Mouse (Mus musculus) hindbrain, embryonic 11.5 days (tissue): Measurements from ENCODE around the gene M1ap. TPM values are rescaled to one million over a fixed set of nuclear protein-coding genes. Genes with fewer than 3 reads are reported as not detected.

Source experiments
- ATAC-seq: fragments of 200-750 bp; cut with Nextera tagmentation; 2 replicates; pipeline ENCODE4 v1.8.0; 2017; ENCODE audit warnings: mild to moderate bottlenecking, moderate TSS enrichment, moderate library complexity; ENCODE audit not compliant: low FRiP score
- DNase-seq: peaks from one replicate; pipeline ENCODE4 v3.0.0-alpha.2; 2015; ENCODE audit warnings: low spot score
- H3K27ac ChIP-seq: fragments of 300-500 bp; sonication (generic); 2 replicates; pipeline ENCODE4 v1.5.1; 2014; ENCODE audit warnings: mild to moderate bottlenecking, low read depth, low read length
- H3K27me3 ChIP-seq: fragments of 300-500 bp; sonication (generic); 2 replicates; pipeline ENCODE4 v1.6.1; 2014; ENCODE audit warnings: mild to moderate bottlenecking, low read length, moderate library complexity, mixed read lengths; ENCODE audit not compliant: control insufficient read depth, insufficient read depth
- H3K36me3 ChIP-seq: fragments of 300-500 bp; sonication (generic); 2 replicates; pipeline ENCODE4 v1.6.1; 2014; ENCODE audit warnings: mild to moderate bottlenecking, low read length, moderate library complexity, mixed read lengths; ENCODE audit not compliant: control insufficient read depth, insufficient read depth
- H3K4me1 ChIP-seq: fragments of 300-500 bp; sonication (generic); replicated peaks from 2 replicates; pipeline ENCODE4 v1.6.1; 2014; ENCODE audit warnings: low read length, mixed read lengths; ENCODE audit not compliant: control insufficient read depth, insufficient read depth
- H3K4me2 ChIP-seq: fragments of 300-500 bp; sonication (generic); replicated peaks from 2 replicates; pipeline ENCODE4 v1.6.1; 2014; ENCODE audit warnings: mild to moderate bottlenecking, low read depth, low read length
- H3K4me3 ChIP-seq: fragments of 300-500 bp; sonication (generic); 2 replicates; pipeline ENCODE4 v1.5.1; 2014; ENCODE audit warnings: low read depth, low read length
- H3K9ac ChIP-seq: fragments of 300-500 bp; sonication (generic); 2 replicates; pipeline ENCODE4 v1.6.1; 2014; ENCODE audit warnings: low read depth, low read length
- H3K9me3 ChIP-seq: fragments of 300-500 bp; sonication (generic); 2 replicates; pipeline ENCODE4 v1.6.1; 2016; ENCODE audit warnings: low read length; ENCODE audit not compliant: control insufficient read depth
- WGBS: fragments of 180-500 bp; shearing (Covaris S2); extraction: QIAGEN DNeasy Blood & Tissue Kit; methylation state at CpG from one replicate; pipeline ENCODE4 v1.1.7; 2014; 5-methylcytosine and 5-hydroxymethylcytosine counted together
- polyA plus RNA-seq: library from polyadenylated mRNA; unstranded; fragments of >200 nt; fragmentation: Nextera tagmentation; extraction: Ambion mirVana; gene quantifications from 2 replicates; pipeline ENCODE4 v1.2.1, GENCODE M21; 2014

The M1ap gene
- polyA plus RNA-seq, 1 experiment from 2014 or later = not detected

DNA sequence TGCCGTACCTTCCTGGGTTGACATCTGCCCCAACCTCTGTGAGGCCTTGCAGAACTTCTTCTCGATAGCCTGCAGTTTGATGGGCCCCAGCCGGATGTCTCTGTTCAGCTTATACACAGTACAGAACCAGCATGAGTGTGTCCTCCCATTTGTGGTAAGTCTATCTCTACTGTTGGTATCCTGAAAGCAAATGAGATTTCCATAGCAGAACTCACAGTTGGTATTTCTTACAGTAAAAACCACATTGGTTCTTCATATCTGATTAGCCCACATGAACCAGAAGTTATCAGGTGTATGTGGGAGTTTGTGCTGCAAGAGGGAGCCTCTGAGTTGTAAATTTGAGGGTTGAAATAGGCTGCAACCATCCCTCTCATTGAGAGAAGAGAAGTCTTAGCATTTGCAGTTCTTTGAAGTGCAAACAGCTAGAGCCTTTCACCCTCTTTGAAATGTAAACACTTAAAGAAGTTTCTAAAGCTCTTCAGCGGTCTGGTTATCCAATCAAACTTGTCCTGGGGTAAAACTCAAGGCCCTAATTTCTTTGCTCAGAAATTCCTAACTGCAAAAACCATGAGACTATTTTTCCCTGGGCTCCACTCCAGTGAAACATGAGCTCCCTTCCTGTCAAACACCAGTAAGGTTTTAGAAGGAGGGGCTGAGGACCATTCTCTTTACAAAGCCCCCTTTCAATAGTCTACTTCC is 10.0 kb downstream of the M1ap start:
- Histone ChIP-seq H3K4me2 (no peak overlapping the region), H3K36me3 (no peaks in the 10 kb centered on the region), H3K4me1 (no peaks in the 10 kb centered on the region), H3K9me3 (no peaks in the 10 kb centered on the region), H3K9ac (no peak overlapping the region), H3K27me3 (no peaks in the 10 kb centered on the region), H3K4me3 (no peak overlapping the region), H3K27ac (no peak overlapping the region)
- no peak for DNase-seq
- WGBS = 63% methylated on average over 4 of the region's 4 CpGs
- no peak for ATAC-seq

- Histone ChIP-seq H3K4me3 (no peak overlapping the region), H3K27ac (no peak overlapping the region), H3K27me3 (no peaks in the 10 kb centered on the region), H3K9ac (no peak overlapping the region), H3K4me1 (no peaks in the 10 kb centered on the region), H3K9me3 (no peaks in the 10 kb centered on the region), H3K36me3 (no peaks in the 10 kb centered on the region), H3K4me2 (no peak overlapping the region)
- ATAC-seq (no peak), DNase-seq (no peak)
- 74% methylated on average over 1 of the region's 1 CpGs for WGBS
Measured at GRCm38 (mm10) chr6:82961664-82962063, 15.0 kb downstream of the M1ap start.

DNA sequence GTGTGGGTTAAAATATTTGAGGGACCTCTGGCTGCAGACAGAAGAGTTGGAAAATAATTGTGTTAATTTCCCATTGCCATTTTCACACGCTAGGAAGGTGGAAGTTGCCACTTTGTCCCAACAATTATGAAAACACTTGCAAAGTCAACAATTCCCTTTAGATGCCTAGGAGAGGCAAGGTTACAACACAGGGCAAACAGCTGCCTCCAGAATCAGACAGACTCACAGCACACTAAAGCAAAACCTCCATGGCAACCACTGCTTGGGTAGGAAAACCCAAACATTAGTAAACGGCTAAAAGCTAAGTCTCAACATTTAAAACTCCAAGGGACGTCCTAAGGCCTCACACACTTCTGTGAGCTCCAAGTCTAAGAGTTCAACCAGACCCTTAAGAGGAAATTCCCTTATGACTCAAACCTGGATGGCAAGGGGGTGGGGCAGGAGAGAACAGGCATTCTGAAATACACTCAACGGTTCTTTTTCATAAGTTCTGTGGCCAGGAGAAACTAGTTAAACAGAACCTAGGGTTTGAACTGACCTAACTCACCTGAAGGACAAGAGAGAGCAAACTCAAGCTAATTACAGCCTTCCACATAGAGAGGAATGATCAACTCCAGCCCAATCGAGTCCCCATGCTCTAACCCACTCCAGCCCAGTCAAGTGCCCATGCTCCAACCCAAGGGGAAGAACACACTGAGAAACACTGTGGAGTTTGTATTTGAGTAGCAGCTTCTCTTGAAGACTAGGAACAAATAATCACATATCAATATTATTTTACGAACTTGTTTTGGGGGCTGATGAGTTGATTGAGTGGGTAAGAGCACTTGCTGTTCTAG is 22.8 kb downstream of the M1ap start:
- no peak overlapping the region for H3K4me3 ChIP-seq
- H3K27ac ChIP-seq = no peak overlapping the region
- no peaks in the 10 kb centered on the region for H3K36me3 ChIP-seq
- H3K4me2 ChIP-seq = no peak overlapping the region
- no peaks in the 10 kb centered on the region for H3K4me1 ChIP-seq
- ATAC-seq (no peak), DNase-seq (no peak)
- no peaks in the 10 kb centered on the region for H3K27me3 ChIP-seq
- H3K9me3 ChIP-seq = no peaks in the 10 kb centered on the region
- 81% methylated on average over 6 of the region's 6 CpGs for WGBS
- no peak overlapping the region for H3K9ac ChIP-seq

GRCm38 (mm10) chr6:82971031-82971430 is 24.3 kb downstream of the M1ap start:
- Histone ChIP-seq H3K4me3 (no peak overlapping the region), H3K27me3 (no peaks in the 10 kb centered on the region), H3K4me2 (no peak overlapping the region), H3K36me3 (no peaks in the 10 kb centered on the region), H3K9ac (no peak overlapping the region), H3K27ac (no peak overlapping the region), H3K9me3 (no peaks in the 10 kb centered on the region), H3K4me1 (no peaks in the 10 kb centered on the region)
- DNase-seq (peak; percentile 72), ATAC-seq (no peak)
- 14% methylated on average over 5 of the region's 5 CpGs for WGBS

DNA sequence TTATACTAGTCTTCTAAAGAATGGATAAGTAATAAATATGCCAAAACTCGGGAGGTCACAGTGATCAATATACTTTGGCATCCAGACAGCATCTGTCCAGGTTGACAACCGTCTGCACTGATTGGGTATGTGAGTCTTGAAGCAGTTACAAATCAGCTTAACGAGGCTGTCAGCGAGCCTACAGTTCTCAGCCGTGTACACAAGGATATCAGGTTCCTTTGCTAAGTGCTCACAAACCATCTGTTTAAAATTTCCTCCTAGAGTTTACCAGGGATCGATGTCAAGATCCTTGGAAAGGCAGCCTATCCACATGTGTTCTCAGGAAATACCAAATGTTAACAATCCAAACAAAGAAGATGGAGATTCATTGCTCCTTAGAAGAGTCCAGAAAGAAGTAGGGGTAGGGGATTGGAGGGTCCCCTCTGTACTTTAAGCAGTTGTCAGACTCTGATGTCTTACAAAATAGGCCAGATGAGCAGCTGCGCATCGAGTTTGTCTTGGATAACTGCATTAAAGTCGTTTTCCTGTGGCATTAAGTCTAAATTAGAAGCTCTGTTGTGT is 40.8 kb downstream of the M1ap start:
- Histone ChIP-seq H3K36me3 (no peaks in the 10 kb centered on the region), H3K4me3 (no peak overlapping the region), H3K27ac (no peak overlapping the region), H3K4me1 (no peaks in the 10 kb centered on the region), H3K9ac (no peak overlapping the region), H3K4me2 (no peak overlapping the region), H3K9me3 (no peaks in the 10 kb centered on the region), H3K27me3 (no peaks in the 10 kb centered on the region)
- DNase-seq (peak; percentile 21), ATAC-seq (no peak)
- 58% methylated on average over 9 of the region's 9 CpGs for WGBS

- Histone ChIP-seq H3K9me3 (no peaks in the 10 kb centered on the region), H3K4me2 (no peak overlapping the region), H3K9ac (no peak overlapping the region), H3K27me3 (no peaks in the 10 kb centered on the region; the same call in 1 of the 2 replicates), H3K36me3 (no peaks in the 10 kb centered on the region), H3K4me1 (no peaks in the 10 kb centered on the region), H3K4me3 (no peak overlapping the region), H3K27ac (no peak overlapping the region)
- WGBS = 59% methylated on average over 1 of the region's 1 CpGs
- ATAC-seq = no peak
- no peak for DNase-seq
Measured at GRCm38 (mm10) chr6:82993696-82994095, 47.0 kb downstream of the M1ap start.

- no peaks in the 10 kb centered on the region; the same call in 1 of the 2 replicates for H3K27me3 ChIP-seq
- H3K9me3 ChIP-seq = no peaks in the 10 kb centered on the region
- H3K4me3 ChIP-seq = no peak overlapping the region
- DNase-seq (no peak), ATAC-seq (no peak)
- no peak overlapping the region for H3K27ac ChIP-seq
- no peak overlapping the region for H3K4me2 ChIP-seq
- H3K4me1 ChIP-seq = no peaks in the 10 kb centered on the region
- H3K36me3 ChIP-seq = no peaks in the 10 kb centered on the region
- 76% methylated on average over 7 of the region's 7 CpGs for WGBS
- H3K9ac ChIP-seq = no peak overlapping the region
Measured at GRCm38 (mm10) chr6:82994372-82994771, 47.7 kb downstream of the M1ap start.

- Histone ChIP-seq H3K9me3 (no peaks in the 10 kb centered on the region), H3K36me3 (no peaks in the 10 kb centered on the region), H3K27ac (no peak overlapping the region), H3K9ac (no peak overlapping the region), H3K27me3 (no peaks in the 10 kb centered on the region; the same call in 1 of the 2 replicates), H3K4me2 (0 out of 2 replicates have a peak overlapping the region, but pooled peaks have one; percentile 2), H3K4me1 (no peaks in the 10 kb centered on the region), H3K4me3 (no peak overlapping the region)
- ATAC-seq (peak; percentile 91), DNase-seq (peak; percentile 95)
- 15% methylated on average over 11 of the region's 11 CpGs for WGBS
Measured at GRCm38 (mm10) chr6:82996740-82997315, 50.1 kb downstream of the M1ap start.
